Mouse (Mus musculus): ENCODE data around the gene Zzz3. TPM values are rescaled to one million over a fixed set of nuclear protein-coding genes. Genes with fewer than 3 reads are reported as not detected.
"Not testable (repeated sequence)": the region's sequence is repeated elsewhere in the genome, so short reads cannot be mapped to it uniquely, and the experiment has no call there.

Zzz3 gene
- total RNA-seq, 1 experiment from 2014 or later, result 113 TPM

DNA sequence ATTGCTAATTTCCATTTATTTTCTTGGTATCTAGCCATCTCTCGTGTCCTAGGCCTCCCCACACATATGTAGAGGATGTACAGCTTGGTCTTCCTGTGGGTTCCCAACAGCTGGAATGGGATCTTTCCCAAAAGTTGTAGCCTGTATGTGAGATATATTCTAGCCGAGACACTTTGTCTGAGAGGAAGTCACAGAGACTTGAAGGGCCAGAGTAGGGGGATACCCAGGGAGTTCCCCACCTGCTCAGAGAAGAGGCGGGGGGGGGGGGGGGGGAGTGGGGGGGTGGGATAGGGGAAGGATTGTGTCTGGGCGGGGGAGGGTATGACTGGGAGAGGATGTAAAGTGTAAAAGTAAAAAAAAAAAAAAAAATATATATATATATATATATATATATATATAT is 57.9 kb downstream of the Zzz3 start:
- ATAC-seq (replicated peaks in 1 of 2; ENCODE audit: insufficient read depth in 1 of 2, low FRiP score in 2 of 2, low TSS enrichment in 1 of 2, low read depth in 1 of 2, poor library complexity in 2 of 2, severe bottlenecking in 2 of 2), result no peak

DNA sequence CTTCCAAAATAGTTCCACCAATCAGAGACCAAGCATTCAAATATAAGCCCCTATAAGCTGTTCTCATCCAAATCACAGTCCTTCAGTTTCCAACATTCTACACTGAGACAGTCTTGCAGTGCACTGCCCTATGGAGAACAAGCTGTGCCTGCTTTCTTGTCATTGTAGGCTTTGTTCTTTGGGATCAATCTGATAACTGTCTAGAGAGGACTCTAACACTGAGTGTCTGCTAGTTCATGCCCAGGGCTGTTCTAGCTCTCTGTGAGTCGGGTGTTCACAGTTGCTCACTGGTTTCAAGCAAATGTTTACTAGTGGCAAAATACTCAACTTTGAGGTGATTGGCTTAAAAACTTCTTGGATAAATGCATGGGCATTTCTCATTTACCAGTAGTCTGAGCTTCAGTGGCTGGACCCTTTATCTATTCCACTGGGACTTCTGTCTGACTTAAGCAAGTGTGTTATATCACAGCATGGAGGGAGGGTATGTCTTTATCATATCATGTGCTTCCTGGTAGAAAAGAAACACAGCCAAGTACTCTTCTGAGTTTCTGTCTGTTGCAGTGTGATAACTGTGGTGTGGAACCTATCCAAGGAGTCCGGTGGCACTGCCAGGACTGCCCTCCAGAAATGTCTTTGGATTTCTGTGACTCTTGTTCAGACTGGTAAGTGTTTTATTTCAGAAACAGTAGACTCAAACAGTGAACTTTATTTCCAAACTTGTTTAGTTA is 62.2 kb downstream of the Zzz3 start:
- ATAC-seq (replicated peaks in 1 of 2; ENCODE audit: insufficient read depth in 1 of 2, low FRiP score in 2 of 2, low TSS enrichment in 1 of 2, low read depth in 1 of 2, poor library complexity in 2 of 2, severe bottlenecking in 2 of 2), result peak in 1 of 2 experiments; percentile 51; a peak in 1 of 4 replicates

- ATAC-seq (replicated peaks in 1 of 2; ENCODE audit: insufficient read depth in 1 of 2, low FRiP score in 2 of 2, low TSS enrichment in 1 of 2, low read depth in 1 of 2, poor library complexity in 2 of 2, severe bottlenecking in 2 of 2), result not testable (repeated sequence)
Measured at GRCm38 (mm10) chr3:152458875-152459274, 63.6 kb downstream of the Zzz3 start.

DNA sequence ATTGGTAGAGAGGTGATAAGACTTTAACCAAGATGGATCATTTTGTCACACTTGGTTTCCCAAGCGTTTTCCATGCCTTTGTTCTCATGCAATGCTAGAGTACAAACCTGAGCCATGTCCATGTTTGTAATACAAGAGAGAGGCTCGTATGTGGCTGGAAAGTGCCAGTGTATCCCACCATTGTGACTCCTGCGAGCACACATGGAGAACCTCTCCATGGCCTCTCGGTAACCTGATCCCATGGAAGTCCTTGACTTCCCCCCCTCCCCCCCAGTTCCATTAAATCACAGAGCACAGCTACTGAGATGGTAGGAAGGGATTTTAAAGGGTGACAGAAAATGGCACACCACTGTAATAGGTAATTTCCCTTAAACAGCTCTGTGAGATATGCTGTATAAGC is 65.5 kb downstream of the Zzz3 start:
- no peak for ATAC-seq (replicated peaks in 1 of 2; ENCODE audit: insufficient read depth in 1 of 2, low FRiP score in 2 of 2, low TSS enrichment in 1 of 2, low read depth in 1 of 2, poor library complexity in 2 of 2, severe bottlenecking in 2 of 2)

GRCm38 (mm10) chr3:152462038-152462547 is 66.8 kb downstream of the Zzz3 start:
- ATAC-seq (replicated peaks in 1 of 2; ENCODE audit: insufficient read depth in 1 of 2, low FRiP score in 2 of 2, low TSS enrichment in 1 of 2, low read depth in 1 of 2, poor library complexity in 2 of 2, severe bottlenecking in 2 of 2), result no peak

DNA sequence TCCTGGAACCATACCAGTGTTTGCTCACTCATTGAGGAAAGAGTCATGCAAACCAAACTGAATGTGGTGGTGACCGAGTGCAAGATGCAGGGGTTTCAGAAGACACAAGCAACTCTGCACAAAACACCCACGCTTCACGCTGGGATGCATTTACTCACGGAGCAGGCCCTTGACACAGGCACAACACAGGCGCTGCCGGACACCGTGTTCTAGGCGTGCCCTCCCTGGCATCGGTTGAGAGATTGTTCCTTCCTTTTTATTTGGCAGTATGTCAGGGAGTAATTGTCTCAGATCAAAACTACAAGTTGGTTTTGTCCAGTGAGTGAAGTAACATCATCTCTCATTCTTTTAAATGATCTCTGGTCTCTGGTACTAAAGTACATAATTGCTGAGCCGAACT is 67.6 kb downstream of the Zzz3 start:
- no peak for ATAC-seq (replicated peaks in 1 of 2; ENCODE audit: insufficient read depth in 1 of 2, low FRiP score in 2 of 2, low TSS enrichment in 1 of 2, low read depth in 1 of 2, poor library complexity in 2 of 2, severe bottlenecking in 2 of 2)

DNA sequence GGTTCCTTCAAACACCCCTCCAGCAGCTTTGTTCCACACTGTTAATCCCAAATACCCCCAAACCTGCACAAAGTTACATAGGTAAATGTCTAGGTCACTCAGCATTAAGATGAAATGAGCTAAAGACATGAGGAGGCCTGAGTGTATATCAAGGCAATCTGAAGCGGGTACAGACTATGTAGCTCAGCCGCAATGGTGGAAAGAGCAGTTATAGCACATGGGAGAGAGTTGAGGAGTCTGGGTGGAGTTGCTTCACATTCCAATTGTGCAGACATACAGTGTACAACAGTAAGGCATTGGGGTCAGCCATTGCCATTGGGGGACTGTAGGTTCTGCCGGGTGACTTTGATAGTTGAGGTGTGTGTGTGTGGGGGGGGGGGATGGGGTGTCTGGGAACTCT is 69.2 kb downstream of the Zzz3 start:
- ATAC-seq (replicated peaks in 1 of 2; ENCODE audit: insufficient read depth in 1 of 2, low FRiP score in 2 of 2, low TSS enrichment in 1 of 2, low read depth in 1 of 2, poor library complexity in 2 of 2, severe bottlenecking in 2 of 2), result no peak

DNA sequence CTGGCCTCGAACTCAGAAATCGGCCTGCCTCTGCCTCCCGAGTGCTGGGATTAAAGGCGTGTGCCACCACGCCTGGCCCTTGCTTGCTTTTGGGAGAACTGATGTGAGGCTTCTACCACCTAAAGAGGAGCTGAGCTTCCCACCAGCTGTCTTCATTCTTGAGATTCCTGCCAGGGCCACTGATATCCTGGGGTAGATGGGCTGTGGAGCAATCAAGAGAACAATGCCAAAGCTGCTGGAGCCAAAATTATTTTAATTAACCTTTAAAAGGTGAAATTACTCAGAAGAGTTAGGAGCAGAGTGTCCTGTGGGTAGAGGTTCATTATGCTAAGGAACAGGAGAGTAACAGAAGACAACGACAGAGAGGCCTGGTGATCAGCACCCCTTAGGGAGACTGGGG is 70.1 kb downstream of the Zzz3 start:
- no peak for ATAC-seq (replicated peaks in 1 of 2; ENCODE audit: insufficient read depth in 1 of 2, low FRiP score in 2 of 2, low TSS enrichment in 1 of 2, low read depth in 1 of 2, poor library complexity in 2 of 2, severe bottlenecking in 2 of 2)

DNA sequence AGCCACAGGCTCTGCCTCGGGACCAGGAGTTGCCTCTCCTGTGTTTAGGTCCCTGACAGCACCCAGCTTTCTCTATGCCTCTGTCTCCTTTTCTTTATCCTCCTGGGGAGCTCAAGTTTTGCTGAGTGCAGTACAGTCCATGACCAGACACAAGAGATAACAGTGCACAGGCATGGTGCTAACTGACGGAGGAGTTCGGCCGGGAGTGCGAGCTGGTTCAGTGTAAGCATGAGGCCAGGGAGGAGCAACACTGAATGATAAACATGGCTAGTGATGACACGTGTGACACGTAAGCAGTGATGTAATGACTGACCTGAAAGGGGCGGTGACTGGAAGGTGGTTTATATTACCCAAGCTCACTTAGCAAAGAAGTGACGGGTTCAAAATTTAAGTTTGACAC is 71.6 kb downstream of the Zzz3 start:
- 0 out of 4 replicates have a peak, but pooled peaks of 1 of the 2 experiments have one; percentile 24 for ATAC-seq (replicated peaks in 1 of 2; ENCODE audit: insufficient read depth in 1 of 2, low FRiP score in 2 of 2, low TSS enrichment in 1 of 2, low read depth in 1 of 2, poor library complexity in 2 of 2, severe bottlenecking in 2 of 2)

- no peak for ATAC-seq (replicated peaks in 1 of 2; ENCODE audit: insufficient read depth in 1 of 2, low FRiP score in 2 of 2, low TSS enrichment in 1 of 2, low read depth in 1 of 2, poor library complexity in 2 of 2, severe bottlenecking in 2 of 2)
Measured at GRCm38 (mm10) chr3:152467312-152467711, 72.0 kb downstream of the Zzz3 start.

DNA sequence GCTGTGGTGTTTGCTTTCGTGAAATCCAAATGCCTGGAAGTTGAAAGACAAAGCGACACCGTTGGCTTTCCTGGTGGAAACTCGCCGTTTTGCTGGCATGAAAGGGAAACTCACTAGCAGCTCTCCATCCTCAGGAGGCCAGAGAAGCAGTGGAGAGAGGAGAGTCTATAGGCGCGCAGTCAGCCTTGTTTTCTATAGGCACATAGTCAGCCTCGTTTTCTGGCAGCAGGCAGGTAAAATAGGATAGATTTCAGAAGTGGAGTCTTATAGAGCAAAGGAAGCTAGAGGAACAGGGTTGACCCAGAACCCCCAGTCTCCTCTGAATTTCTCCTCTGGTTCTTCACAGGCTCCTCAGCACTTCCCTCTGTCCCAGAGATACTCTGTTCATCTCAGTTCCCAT is 72.8 kb downstream of the Zzz3 start:
- no peak for ATAC-seq (replicated peaks in 1 of 2; ENCODE audit: insufficient read depth in 1 of 2, low FRiP score in 2 of 2, low TSS enrichment in 1 of 2, low read depth in 1 of 2, poor library complexity in 2 of 2, severe bottlenecking in 2 of 2)

DNA sequence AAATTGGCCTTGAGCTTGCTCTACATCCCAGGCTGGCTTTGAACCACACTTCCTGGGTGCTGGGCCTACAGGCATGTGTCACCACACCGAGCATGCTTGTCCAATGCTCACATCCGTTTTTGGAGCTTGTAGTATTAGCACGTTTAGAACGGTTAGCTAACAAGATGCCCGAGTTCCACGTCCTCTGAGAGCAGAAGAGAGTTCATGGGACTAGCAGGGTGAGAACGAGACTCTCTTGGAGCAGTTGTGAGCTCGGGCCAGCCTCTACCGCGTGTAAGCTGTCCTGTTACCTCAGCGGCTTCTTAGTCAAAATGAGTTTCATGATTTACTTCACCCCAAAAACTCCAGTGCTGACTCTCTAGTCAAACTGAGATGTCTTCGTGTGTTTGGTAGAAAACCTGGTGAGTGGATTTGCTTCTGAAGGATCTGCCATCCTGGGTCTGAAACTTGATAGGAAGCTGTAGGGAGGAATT is 73.3 kb downstream of the Zzz3 start:
- no peak for ATAC-seq (replicated peaks in 1 of 2; ENCODE audit: insufficient read depth in 1 of 2, low FRiP score in 2 of 2, low TSS enrichment in 1 of 2, low read depth in 1 of 2, poor library complexity in 2 of 2, severe bottlenecking in 2 of 2)

DNA sequence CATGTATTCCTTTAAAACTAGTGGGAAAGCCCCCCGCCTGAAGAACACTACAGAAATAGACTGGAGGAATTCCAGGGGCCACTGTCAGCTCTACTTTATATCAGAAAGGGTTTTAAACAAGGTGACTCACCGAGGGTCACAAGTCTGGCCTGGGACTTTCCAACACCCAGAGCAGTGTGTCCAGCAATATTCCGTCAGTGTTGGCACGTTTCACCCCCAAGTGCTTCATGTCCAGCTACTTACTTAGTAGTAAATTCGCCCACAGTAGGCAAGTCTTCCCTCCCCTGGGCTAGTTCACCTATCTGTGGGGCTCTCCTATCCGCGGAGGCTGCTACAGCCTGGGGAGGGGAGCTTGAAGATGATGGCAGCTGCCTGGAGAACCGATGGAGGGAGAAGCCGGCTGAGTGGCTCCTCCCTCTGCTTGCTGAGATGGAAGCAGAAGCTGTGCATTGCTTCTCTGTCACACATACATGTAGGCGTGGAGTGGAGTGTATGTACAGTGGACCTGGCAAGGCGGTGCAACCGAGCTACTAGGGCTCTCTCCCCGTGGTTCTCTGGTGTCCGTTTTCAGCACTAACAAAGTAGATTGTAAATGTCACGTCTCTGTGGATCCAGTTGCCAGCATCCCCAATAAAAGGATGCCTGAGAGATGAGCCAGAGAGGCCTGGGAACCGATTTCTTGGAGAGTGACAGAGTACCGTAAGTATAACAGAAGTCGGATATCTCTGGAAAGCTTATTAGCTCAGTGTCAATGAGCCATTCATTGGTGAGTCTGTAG is 74.3 kb downstream of the Zzz3 start:
- ATAC-seq (replicated peaks in 1 of 2; ENCODE audit: insufficient read depth in 1 of 2, low FRiP score in 2 of 2, low TSS enrichment in 1 of 2, low read depth in 1 of 2, poor library complexity in 2 of 2, severe bottlenecking in 2 of 2), result no peak

DNA sequence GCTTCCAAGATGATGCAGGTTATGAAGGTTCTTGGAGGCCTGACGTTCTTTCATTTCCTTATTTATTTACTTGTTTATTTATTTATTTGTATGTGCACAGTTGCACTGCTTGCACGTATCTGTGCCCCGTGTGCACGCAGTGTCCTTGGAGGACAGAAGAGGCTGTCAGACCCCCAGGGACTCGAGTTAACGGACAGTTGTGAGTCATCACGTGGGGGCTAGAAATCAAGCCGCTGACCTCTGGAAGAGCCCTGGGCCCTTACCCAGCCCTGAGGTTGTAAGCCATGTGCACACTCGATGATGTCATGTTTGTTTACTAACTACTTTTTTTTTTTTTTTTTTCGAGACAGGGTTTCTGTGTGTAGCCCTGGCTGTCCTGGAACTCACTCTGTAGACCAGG is 75.1 kb downstream of the Zzz3 start:
- no peak for ATAC-seq (replicated peaks in 1 of 2; ENCODE audit: insufficient read depth in 1 of 2, low FRiP score in 2 of 2, low TSS enrichment in 1 of 2, low read depth in 1 of 2, poor library complexity in 2 of 2, severe bottlenecking in 2 of 2)

- ATAC-seq (replicated peaks in 1 of 2; ENCODE audit: insufficient read depth in 1 of 2, low FRiP score in 2 of 2, low TSS enrichment in 1 of 2, low read depth in 1 of 2, poor library complexity in 2 of 2, severe bottlenecking in 2 of 2), result no peak
Measured at GRCm38 (mm10) chr3:152472676-152473075, 77.4 kb downstream of the Zzz3 start.

- ATAC-seq (replicated peaks in 1 of 2; ENCODE audit: insufficient read depth in 1 of 2, low FRiP score in 2 of 2, low TSS enrichment in 1 of 2, low read depth in 1 of 2, poor library complexity in 2 of 2, severe bottlenecking in 2 of 2), result 0 out of 4 replicates have a peak, but pooled peaks of 1 of the 2 experiments have one; percentile 19
Measured at GRCm38 (mm10) chr3:152474582-152475277, 79.5 kb downstream of the Zzz3 start.

DNA sequence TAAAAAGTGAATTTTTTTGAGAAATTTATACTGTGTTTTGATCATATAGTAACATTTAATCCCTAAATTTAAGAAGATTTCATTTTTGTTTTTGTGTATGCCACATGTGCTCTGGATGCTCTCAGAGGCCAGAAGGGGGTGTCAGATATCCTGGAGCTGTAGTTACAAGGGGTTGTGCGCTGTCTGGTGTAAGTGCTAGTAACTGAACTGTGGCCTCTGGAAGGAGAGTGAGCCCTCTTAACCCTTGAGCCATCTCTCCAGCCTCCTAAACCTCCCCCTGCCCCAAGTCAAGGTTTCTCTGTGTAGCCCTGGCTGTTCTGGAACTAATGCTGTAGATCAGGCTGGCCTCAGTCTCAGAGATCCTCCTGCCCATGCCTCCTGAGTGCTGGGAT is 80.0 kb downstream of the Zzz3 start:
- no peak for ATAC-seq (replicated peaks in 1 of 2; ENCODE audit: insufficient read depth in 1 of 2, low FRiP score in 2 of 2, low TSS enrichment in 1 of 2, low read depth in 1 of 2, poor library complexity in 2 of 2, severe bottlenecking in 2 of 2)

- no peak for ATAC-seq (replicated peaks in 1 of 2; ENCODE audit: insufficient read depth in 1 of 2, low FRiP score in 2 of 2, low TSS enrichment in 1 of 2, low read depth in 1 of 2, poor library complexity in 2 of 2, severe bottlenecking in 2 of 2)
Measured at GRCm38 (mm10) chr3:152475894-152476293, 80.6 kb downstream of the Zzz3 start.
